Mouse (Mus musculus): Measurements from ENCODE around the gene Shh. TPM values are rescaled to one million over a fixed set of nuclear protein-coding genes. Genes with fewer than 3 reads are reported as not detected.

Gene Shh
- polyA plus RNA-seq, 1 experiment from 2014 or later, result 0.64 TPM

- no peak overlapping the region for H3K27ac ChIP-seq
- no peak overlapping the region for H3K9ac ChIP-seq (ENCODE audit: low read depth, low read length)
- H3K4me2 ChIP-seq (ENCODE audit: low read length), result no peak overlapping the region
These were observed 7.4 kb downstream of the Shh start for GRCm38 (mm10) chr5:28459456-28460225.

GRCm38 (mm10) chr5:28458821-28459240, 8.2 kb downstream of the Shh start:
- DNase-seq (ENCODE audit: low spot score) (no peak), ATAC-seq (replicated peaks; ENCODE audit: low FRiP score, low read depth) (no peak)
- WGBS, result under 1% methylated on average over 27 of the region's 27 CpGs
- H3K36me3 ChIP-seq (ENCODE audit: insufficient read depth, low read length), result no peaks in the 10 kb centered on the region
- peaks cover 72% of the 10 kb centered on the region for H3K27me3 ChIP-seq (ENCODE audit: insufficient read depth, low read length)
- no peak for TF ChIP-seq CTCF (IDR thresholded peaks at IDR 0.05; ENCODE audit: low read depth)
- H3K4me3 ChIP-seq (replicated peaks; ENCODE audit: low read depth, low read length), result no peak overlapping the region
- H3K9me3 ChIP-seq (replicated peaks; ENCODE audit: low read length), result no peaks in the 10 kb centered on the region
- H3K9ac ChIP-seq (ENCODE audit: low read depth, low read length), result no peak overlapping the region
- H3K4me2 ChIP-seq (ENCODE audit: low read length), result peak overlapping the region; percentile 10
- no peak overlapping the region for H3K27ac ChIP-seq
- peaks cover 7% of the 10 kb centered on the region for H3K4me1 ChIP-seq (replicated peaks; ENCODE audit: insufficient read depth, low read length)

More at GRCm38 (mm10) chr5:28459456-28460225, 7.4 kb downstream of the Shh start:
- no peak for TF ChIP-seq CTCF (IDR thresholded peaks at IDR 0.05; ENCODE audit: low read depth)
- ATAC-seq (replicated peaks; ENCODE audit: low FRiP score, low read depth), result no peak
- Histone ChIP-seq H3K4me3 (replicated peaks; ENCODE audit: low read depth, low read length) (no peak overlapping the region), H3K27me3 (ENCODE audit: insufficient read depth, low read length) (peaks cover 78% of the 10 kb centered on the region), H3K9me3 (replicated peaks; ENCODE audit: low read length) (no peaks in the 10 kb centered on the region), H3K36me3 (ENCODE audit: insufficient read depth, low read length) (no peaks in the 10 kb centered on the region), H3K4me1 (replicated peaks; ENCODE audit: insufficient read depth, low read length) (peaks cover 7% of the 10 kb centered on the region)
- DNase-seq (ENCODE audit: low spot score), result no peak
- WGBS, result 3% methylated on average over 39 of the region's 41 CpGs

GRCm38 (mm10) chr5:28457921-28458641, 9.0 kb downstream of the Shh start:
- Histone ChIP-seq H3K4me3 (replicated peaks; ENCODE audit: low read depth, low read length) (peak overlapping the region; percentile 26), H3K4me2 (ENCODE audit: low read length) (peak overlapping the region; percentile 40), H3K4me1 (replicated peaks; ENCODE audit: insufficient read depth, low read length) (peaks cover 7% of the 10 kb centered on the region), H3K9me3 (replicated peaks; ENCODE audit: low read length) (no peaks in the 10 kb centered on the region), H3K27ac (no peak overlapping the region), H3K27me3 (ENCODE audit: insufficient read depth, low read length) (peaks cover 66% of the 10 kb centered on the region), H3K36me3 (ENCODE audit: insufficient read depth, low read length) (no peaks in the 10 kb centered on the region), H3K9ac (ENCODE audit: low read depth, low read length) (no peak overlapping the region)
- no peak for TF ChIP-seq CTCF (IDR thresholded peaks at IDR 0.05; ENCODE audit: low read depth)
- 2% methylated on average over 76 of the region's 95 CpGs for WGBS
- ATAC-seq (replicated peaks; ENCODE audit: low FRiP score, low read depth) (no peak), DNase-seq (ENCODE audit: low spot score) (no peak)

- WGBS, result 88% methylated on average over 1 of the region's 1 CpGs
- Histone ChIP-seq H3K9me3 (replicated peaks; ENCODE audit: low read length) (no peaks in the 10 kb centered on the region), H3K4me1 (replicated peaks; ENCODE audit: insufficient read depth, low read length) (peaks cover 7% of the 10 kb centered on the region), H3K27me3 (ENCODE audit: insufficient read depth, low read length) (peaks cover 50% of the 10 kb centered on the region), H3K27ac (no peak overlapping the region), H3K9ac (ENCODE audit: low read depth, low read length) (no peak overlapping the region), H3K36me3 (ENCODE audit: insufficient read depth, low read length) (no peaks in the 10 kb centered on the region), H3K4me3 (replicated peaks; ENCODE audit: low read depth, low read length) (no peak overlapping the region), H3K4me2 (ENCODE audit: low read length) (no peak overlapping the region)
- TF ChIP-seq CTCF (IDR thresholded peaks at IDR 0.05; ENCODE audit: low read depth), result no peak
- ATAC-seq (replicated peaks; ENCODE audit: low FRiP score, low read depth), result no peak
- no peak for DNase-seq (ENCODE audit: low spot score)
These were observed 10.7 kb downstream of the Shh start for GRCm38 (mm10) chr5:28456366-28456765.

GRCm38 (mm10) chr5:28455721-28456120, 11.3 kb downstream of the Shh start:
- H3K4me2 ChIP-seq (ENCODE audit: low read length), result no peak overlapping the region
- H3K9ac ChIP-seq (ENCODE audit: low read depth, low read length), result no peak overlapping the region
- no peaks in the 10 kb centered on the region for H3K36me3 ChIP-seq (ENCODE audit: insufficient read depth, low read length)
- peaks cover 43% of the 10 kb centered on the region for H3K27me3 ChIP-seq (ENCODE audit: insufficient read depth, low read length)
- no peak overlapping the region for H3K27ac ChIP-seq
- H3K4me1 ChIP-seq (replicated peaks; ENCODE audit: insufficient read depth, low read length), result peaks cover 7% of the 10 kb centered on the region
- DNase-seq (ENCODE audit: low spot score), result no peak
- TF ChIP-seq CTCF (IDR thresholded peaks at IDR 0.05; ENCODE audit: low read depth), result no peak
- 91% methylated on average over 5 of the region's 5 CpGs for WGBS
- H3K4me3 ChIP-seq (replicated peaks; ENCODE audit: low read depth, low read length), result no peak overlapping the region
- no peaks in the 10 kb centered on the region for H3K9me3 ChIP-seq (replicated peaks; ENCODE audit: low read length)
- ATAC-seq (replicated peaks; ENCODE audit: low FRiP score, low read depth), result no peak

- H3K27me3 ChIP-seq (ENCODE audit: insufficient read depth, low read length), result peaks cover 32% of the 10 kb centered on the region
- no peaks in the 10 kb centered on the region for H3K36me3 ChIP-seq (ENCODE audit: insufficient read depth, low read length)
- no peak for TF ChIP-seq CTCF (IDR thresholded peaks at IDR 0.05; ENCODE audit: low read depth)
- DNase-seq (ENCODE audit: low spot score) (no peak), ATAC-seq (replicated peaks; ENCODE audit: low FRiP score, low read depth) (no peak)
- no peak overlapping the region for H3K27ac ChIP-seq
- H3K9me3 ChIP-seq (replicated peaks; ENCODE audit: low read length), result no peaks in the 10 kb centered on the region
- no peak overlapping the region for H3K9ac ChIP-seq (ENCODE audit: low read depth, low read length)
- 85% methylated on average over 6 of the region's 6 CpGs for WGBS
- H3K4me1 ChIP-seq (replicated peaks; ENCODE audit: insufficient read depth, low read length), result peaks cover 7% of the 10 kb centered on the region
- no peak overlapping the region for H3K4me2 ChIP-seq (ENCODE audit: low read length)
- no peak overlapping the region for H3K4me3 ChIP-seq (replicated peaks; ENCODE audit: low read depth, low read length)
These were observed 12.5 kb downstream of the Shh start for GRCm38 (mm10) chr5:28454546-28454945.
